Mouse (Mus musculus): Measurements from ENCODE around the gene Rbfox2. TPM values are rescaled to one million over a fixed set of nuclear protein-coding genes. Genes with fewer than 3 reads are reported as not detected.

Rbfox2 gene
- polyA plus RNA-seq, 1 experiment from 2014 or later, result 87.6 TPM

DNA sequence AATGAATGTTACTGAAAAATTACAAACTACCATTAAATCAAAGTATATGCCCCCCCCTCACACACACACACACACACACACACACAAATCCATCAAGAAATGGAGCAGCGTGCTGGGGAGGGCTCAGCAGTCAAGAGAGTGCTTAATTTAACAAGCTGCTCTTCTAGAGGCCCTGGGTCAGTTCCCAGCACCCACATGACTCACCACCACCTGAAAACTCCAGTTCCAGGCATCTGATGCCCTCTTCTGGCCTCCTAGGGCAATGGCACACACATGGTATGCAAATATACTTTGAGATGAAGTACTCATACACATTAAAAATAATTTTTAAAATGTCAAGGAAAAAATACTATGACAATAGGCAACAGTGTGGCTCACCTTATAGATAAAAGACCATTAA, 120.7 kb downstream of the Rbfox2 start:
- H3K27ac ChIP-seq (ENCODE audit: poor library complexity, severe bottlenecking), result no peak overlapping the region
- H3K4me1 ChIP-seq (replicated peaks), result peaks cover 37% of the 10 kb centered on the region
- no peak overlapping the region for H3K9ac ChIP-seq
- no peak overlapping the region for H3K4me2 ChIP-seq
- no peak for ATAC-seq (ENCODE audit: insufficient number of reproducible peaks, low FRiP score)
- peaks cover 3% of the 10 kb centered on the region for H3K36me3 ChIP-seq
- H3K9me3 ChIP-seq (replicated peaks), result 0 out of 2 replicates have a peak, but pooled peaks cover 3% of the 10 kb centered on the region
- WGBS, result 93% methylated on average over 1 of the region's 1 CpGs
- no peak overlapping the region for H3K4me3 ChIP-seq
- no peaks in the 10 kb centered on the region for H3K27me3 ChIP-seq (replicated peaks)

DNA sequence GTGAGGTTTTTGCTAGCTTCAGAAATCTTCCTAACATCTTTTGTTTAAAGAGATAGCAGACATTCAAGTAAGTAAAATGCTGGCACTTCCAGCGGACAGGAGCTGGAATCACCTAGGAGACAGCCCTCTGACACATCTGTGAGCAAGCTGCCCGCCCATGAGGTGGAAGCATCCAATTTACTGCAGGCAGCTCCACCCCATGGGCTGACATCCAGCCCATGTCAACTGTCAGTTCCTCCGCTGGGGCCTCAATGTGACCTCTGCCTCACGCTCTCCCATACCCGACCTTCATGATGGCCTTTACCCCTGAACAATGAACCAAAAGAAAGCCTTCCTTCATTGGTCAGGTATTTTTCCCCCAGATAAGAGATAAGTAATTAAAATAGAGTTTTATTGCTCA, 121.2 kb downstream of the Rbfox2 start:
- H3K4me2 ChIP-seq, result no peak overlapping the region
- no peak overlapping the region for H3K9ac ChIP-seq
- H3K9me3 ChIP-seq (replicated peaks), result 0 out of 2 replicates have a peak, but pooled peaks cover 3% of the 10 kb centered on the region
- 41% methylated on average over 5 of the region's 5 CpGs for WGBS
- H3K27me3 ChIP-seq (replicated peaks), result no peaks in the 10 kb centered on the region
- H3K4me1 ChIP-seq (replicated peaks), result peaks cover 37% of the 10 kb centered on the region
- H3K27ac ChIP-seq (ENCODE audit: poor library complexity, severe bottlenecking), result peak overlapping the region; percentile 47; the same call in 1 of the 2 replicates
- H3K4me3 ChIP-seq, result no peak overlapping the region
- peaks cover 3% of the 10 kb centered on the region for H3K36me3 ChIP-seq
- no peak for ATAC-seq (ENCODE audit: insufficient number of reproducible peaks, low FRiP score)

DNA sequence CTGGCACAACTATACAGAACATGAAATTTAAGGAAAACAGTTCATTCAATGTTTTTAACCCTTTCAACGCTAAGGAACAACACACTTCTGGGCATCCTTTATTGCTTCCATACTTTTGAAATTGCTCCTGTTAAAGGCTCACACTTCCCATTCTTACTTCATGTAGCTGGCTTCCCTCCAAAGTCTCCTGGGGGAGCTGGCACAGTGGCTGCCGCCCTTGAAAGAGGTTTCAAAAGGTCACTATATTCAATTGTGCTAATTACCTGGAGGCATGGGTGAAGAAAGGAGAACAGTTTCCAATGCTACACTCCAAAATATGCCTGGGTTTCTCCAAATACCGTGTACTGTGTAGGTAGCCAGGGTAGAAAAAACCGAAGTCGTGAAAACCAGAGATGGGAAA, 124.0 kb downstream of the Rbfox2 start:
- peaks cover 3% of the 10 kb centered on the region for H3K36me3 ChIP-seq
- no peaks in the 10 kb centered on the region for H3K27me3 ChIP-seq (replicated peaks)
- 63% methylated on average over 5 of the region's 5 CpGs for WGBS
- 0 out of 2 replicates have a peak, but pooled peaks cover 3% of the 10 kb centered on the region for H3K9me3 ChIP-seq (replicated peaks)
- H3K9ac ChIP-seq, result no peak overlapping the region
- H3K27ac ChIP-seq (ENCODE audit: poor library complexity, severe bottlenecking), result peak overlapping the region; percentile 81
- peaks cover 29% of the 10 kb centered on the region for H3K4me1 ChIP-seq (replicated peaks)
- no peak for ATAC-seq (ENCODE audit: insufficient number of reproducible peaks, low FRiP score)
- no peak overlapping the region for H3K4me2 ChIP-seq
- H3K4me3 ChIP-seq, result no peak overlapping the region

DNA sequence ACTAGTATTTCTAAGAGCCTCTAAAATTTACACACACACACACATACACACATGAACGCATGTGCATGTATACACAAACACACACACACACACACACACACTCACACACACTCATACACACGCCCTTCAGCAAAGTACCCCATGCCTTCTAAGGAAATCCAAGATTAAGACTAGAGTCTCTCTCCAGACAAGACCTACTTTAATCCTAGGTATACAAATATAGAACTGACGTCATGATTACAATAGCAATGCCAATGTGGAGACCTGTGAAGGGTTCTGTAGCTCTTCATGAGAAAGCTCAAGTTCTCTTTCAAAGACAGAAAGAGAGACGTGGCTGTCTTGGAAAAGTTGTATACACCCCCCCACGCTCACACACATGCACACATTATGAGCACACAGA, 132.8 kb downstream of the Rbfox2 start:
- WGBS, result 50% methylated on average over 5 of the region's 5 CpGs
- H3K4me1 ChIP-seq (replicated peaks), result peaks cover 40% of the 10 kb centered on the region
- H3K9ac ChIP-seq, result no peak overlapping the region
- H3K4me2 ChIP-seq, result no peak overlapping the region
- H3K27ac ChIP-seq (ENCODE audit: poor library complexity, severe bottlenecking), result peak overlapping the region; percentile 55
- H3K36me3 ChIP-seq, result no peaks in the 10 kb centered on the region
- no peaks in the 10 kb centered on the region for H3K9me3 ChIP-seq (replicated peaks)
- H3K4me3 ChIP-seq, result no peak overlapping the region
- no peaks in the 10 kb centered on the region for H3K27me3 ChIP-seq (replicated peaks)
- ATAC-seq (ENCODE audit: insufficient number of reproducible peaks, low FRiP score), result no peak

DNA sequence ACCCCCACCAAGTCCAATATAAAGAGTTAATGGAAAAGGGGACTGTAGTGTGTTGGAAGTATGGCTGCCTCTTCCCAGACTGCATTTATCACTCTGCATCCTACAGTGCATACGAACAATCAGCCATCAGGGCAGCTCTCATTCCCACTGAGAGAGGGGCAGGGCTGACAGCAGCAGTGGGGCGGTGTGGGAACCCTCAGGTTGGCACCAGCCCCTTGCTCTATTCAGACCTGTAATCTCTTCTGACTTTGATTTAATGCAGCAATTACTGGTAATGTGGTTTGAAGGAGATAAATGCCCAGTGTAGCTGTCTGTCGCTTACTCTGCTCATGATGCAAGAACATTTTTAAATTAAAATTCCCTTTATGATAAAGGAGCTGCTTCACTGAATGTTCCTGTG, 134.4 kb downstream of the Rbfox2 start:
- no peak overlapping the region for H3K4me2 ChIP-seq
- no peak overlapping the region for H3K27ac ChIP-seq (ENCODE audit: poor library complexity, severe bottlenecking)
- H3K9me3 ChIP-seq (replicated peaks), result no peaks in the 10 kb centered on the region
- H3K36me3 ChIP-seq, result no peaks in the 10 kb centered on the region
- WGBS, result 62% methylated on average over 3 of the region's 3 CpGs
- no peaks in the 10 kb centered on the region for H3K27me3 ChIP-seq (replicated peaks)
- peaks cover 41% of the 10 kb centered on the region for H3K4me1 ChIP-seq (replicated peaks)
- no peak for ATAC-seq (ENCODE audit: insufficient number of reproducible peaks, low FRiP score)
- H3K4me3 ChIP-seq, result no peak overlapping the region
- H3K9ac ChIP-seq, result no peak overlapping the region

DNA sequence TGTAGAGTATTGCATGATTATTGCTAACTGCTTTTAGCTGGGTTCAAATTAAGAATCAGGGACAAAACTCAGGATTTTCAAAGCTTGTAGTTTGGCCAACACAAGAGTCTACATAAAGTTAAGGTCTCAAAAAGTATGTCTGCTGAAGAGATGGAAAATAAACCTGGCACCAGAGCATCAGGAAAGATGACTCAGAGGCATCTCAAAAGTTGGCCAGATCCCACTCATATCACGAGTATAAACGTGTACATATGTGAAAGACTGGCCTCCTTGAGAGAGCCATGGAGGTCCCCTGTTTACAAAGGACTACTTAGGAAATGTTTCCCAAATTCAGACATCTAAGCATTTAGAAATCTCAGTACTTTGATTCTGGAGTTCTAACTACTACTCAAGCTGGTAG, 138.0 kb downstream of the Rbfox2 start:
- Histone ChIP-seq H3K9me3 (replicated peaks) (no peaks in the 10 kb centered on the region), H3K27ac (ENCODE audit: poor library complexity, severe bottlenecking) (no peak overlapping the region), H3K9ac (no peak overlapping the region), H3K36me3 (0 out of 2 replicates have a peak, but pooled peaks cover 2% of the 10 kb centered on the region), H3K27me3 (replicated peaks) (no peaks in the 10 kb centered on the region), H3K4me1 (replicated peaks) (peaks cover 30% of the 10 kb centered on the region), H3K4me2 (no peak overlapping the region), H3K4me3 (no peak overlapping the region)
- ATAC-seq (ENCODE audit: insufficient number of reproducible peaks, low FRiP score), result no peak
- WGBS, result 58% methylated on average over 2 of the region's 2 CpGs

DNA sequence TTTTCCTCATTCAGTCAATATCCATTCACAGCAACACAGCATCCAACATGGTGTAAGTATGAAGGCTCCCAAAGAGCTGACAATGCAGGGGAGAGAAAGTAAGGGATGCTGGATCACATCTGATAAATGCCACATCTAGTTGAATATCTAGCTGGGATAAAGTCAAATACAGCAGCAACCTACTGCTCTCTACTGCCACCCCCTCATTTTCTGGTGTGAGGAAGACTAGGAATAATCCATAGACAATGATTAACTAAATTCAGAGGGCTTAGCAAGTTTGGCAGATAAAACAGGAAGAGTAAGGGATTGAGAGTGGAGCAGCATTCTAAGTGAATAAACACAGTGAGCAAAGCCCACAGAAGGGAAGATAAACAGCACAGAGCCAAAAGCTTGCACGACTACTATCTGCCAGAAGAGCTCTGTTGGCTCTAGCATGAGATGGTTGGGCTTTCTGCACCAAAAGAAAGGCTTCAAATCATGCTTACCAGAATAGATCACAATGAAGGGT, 140.5 kb downstream of the Rbfox2 start:
- Histone ChIP-seq H3K27me3 (replicated peaks) (no peaks in the 10 kb centered on the region), H3K27ac (ENCODE audit: poor library complexity, severe bottlenecking) (no peak overlapping the region), H3K36me3 (0 out of 2 replicates have a peak, but pooled peaks cover 2% of the 10 kb centered on the region), H3K4me2 (no peak overlapping the region), H3K4me3 (no peak overlapping the region), H3K4me1 (replicated peaks) (peaks cover 31% of the 10 kb centered on the region), H3K9me3 (replicated peaks) (no peaks in the 10 kb centered on the region), H3K9ac (no peak overlapping the region)
- WGBS, result 41% methylated on average over 1 of the region's 1 CpGs
- no peak for ATAC-seq (ENCODE audit: insufficient number of reproducible peaks, low FRiP score)

DNA sequence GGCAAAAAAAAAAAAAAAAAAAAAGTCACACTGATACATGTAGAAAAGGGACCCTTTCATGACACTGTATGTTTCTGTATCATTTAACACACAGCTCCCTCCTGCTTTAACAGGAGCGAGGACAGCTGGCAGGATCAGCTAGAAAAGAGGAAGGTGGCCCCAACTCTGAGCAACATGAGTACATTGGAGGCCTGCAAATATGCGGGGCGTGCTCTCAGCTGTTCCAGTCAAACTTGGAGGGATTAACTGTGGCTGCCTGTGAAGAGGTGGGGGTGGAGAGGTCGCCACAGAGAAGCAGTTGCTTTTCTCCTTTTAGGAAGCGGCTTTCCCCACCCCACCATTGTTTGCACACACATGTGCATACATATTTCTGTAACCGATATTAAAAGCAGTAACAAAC, 143.5 kb downstream of the Rbfox2 start:
- peaks cover 46% of the 10 kb centered on the region for H3K4me1 ChIP-seq (replicated peaks)
- 0 out of 2 replicates have a peak, but pooled peaks cover 2% of the 10 kb centered on the region for H3K36me3 ChIP-seq
- no peak overlapping the region for H3K9ac ChIP-seq
- H3K4me2 ChIP-seq, result peak overlapping the region; percentile 8
- 27% methylated on average over 6 of the region's 6 CpGs for WGBS
- H3K27me3 ChIP-seq (replicated peaks), result no peaks in the 10 kb centered on the region
- H3K9me3 ChIP-seq (replicated peaks), result no peaks in the 10 kb centered on the region
- peak overlapping the region; percentile 79 for H3K27ac ChIP-seq (ENCODE audit: poor library complexity, severe bottlenecking)
- ATAC-seq (ENCODE audit: insufficient number of reproducible peaks, low FRiP score), result no peak
- no peak overlapping the region for H3K4me3 ChIP-seq

DNA sequence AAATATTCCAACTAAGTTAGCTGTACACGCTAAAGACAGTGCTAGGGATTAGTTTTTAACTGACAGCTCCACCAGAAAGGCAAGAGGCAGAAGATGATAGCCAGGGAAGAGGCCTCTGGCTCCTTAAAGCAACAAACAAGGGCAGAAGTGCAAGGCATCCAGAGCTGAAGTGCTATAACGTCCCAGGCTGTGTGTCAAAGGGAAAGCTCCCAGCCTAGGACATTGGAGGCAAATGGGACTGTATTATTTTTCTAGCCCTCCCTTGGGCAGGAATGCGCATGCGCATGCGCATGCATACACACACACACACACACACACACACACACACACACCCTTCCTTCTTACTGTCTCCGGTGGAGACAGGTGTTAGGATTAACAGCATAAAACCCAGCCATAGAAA, 143.9 kb downstream of the Rbfox2 start:
- H3K27me3 ChIP-seq (replicated peaks), result no peaks in the 10 kb centered on the region
- ATAC-seq (ENCODE audit: insufficient number of reproducible peaks, low FRiP score), result no peak
- 0 out of 2 replicates have a peak, but pooled peaks cover 2% of the 10 kb centered on the region for H3K36me3 ChIP-seq
- 61% methylated on average over 6 of the region's 6 CpGs for WGBS
- H3K27ac ChIP-seq (ENCODE audit: poor library complexity, severe bottlenecking), result peak overlapping the region; percentile 79
- peaks cover 47% of the 10 kb centered on the region for H3K4me1 ChIP-seq (replicated peaks)
- H3K9me3 ChIP-seq (replicated peaks), result no peaks in the 10 kb centered on the region
- no peak overlapping the region for H3K9ac ChIP-seq
- H3K4me2 ChIP-seq, result peak overlapping the region; percentile 8; the same call in 1 of the 2 replicates
- H3K4me3 ChIP-seq, result no peak overlapping the region

DNA sequence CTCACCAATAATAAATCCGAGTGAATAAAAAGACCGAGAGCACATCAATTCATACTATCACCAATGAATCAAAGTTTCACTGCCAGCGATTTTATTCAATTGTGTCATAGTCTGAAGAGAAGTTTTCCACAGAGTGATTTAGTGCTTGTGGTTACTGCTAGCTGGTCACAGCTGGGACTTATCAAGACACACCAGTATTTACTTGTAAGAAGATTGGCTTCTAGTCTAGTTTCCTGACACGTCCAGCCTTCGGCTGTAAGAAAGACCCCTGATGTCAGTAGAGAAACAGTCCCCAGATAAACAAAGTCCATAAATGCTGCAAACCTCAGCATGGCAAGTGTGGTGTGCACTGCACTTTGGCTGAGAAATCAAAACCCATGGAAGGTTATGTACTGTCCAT, 145.4 kb downstream of the Rbfox2 start:
- Histone ChIP-seq H3K9me3 (replicated peaks) (no peaks in the 10 kb centered on the region), H3K9ac (no peak overlapping the region), H3K27ac (ENCODE audit: poor library complexity, severe bottlenecking) (peak overlapping the region; percentile 56), H3K27me3 (replicated peaks) (no peaks in the 10 kb centered on the region), H3K36me3 (no peaks in the 10 kb centered on the region), H3K4me2 (0 out of 2 replicates have a peak overlapping the region, but pooled peaks have one; percentile 0), H3K4me1 (replicated peaks) (peaks cover 55% of the 10 kb centered on the region), H3K4me3 (no peak overlapping the region)
- 41% methylated on average over 5 of the region's 5 CpGs for WGBS
- ATAC-seq (ENCODE audit: insufficient number of reproducible peaks, low FRiP score), result no peak

DNA sequence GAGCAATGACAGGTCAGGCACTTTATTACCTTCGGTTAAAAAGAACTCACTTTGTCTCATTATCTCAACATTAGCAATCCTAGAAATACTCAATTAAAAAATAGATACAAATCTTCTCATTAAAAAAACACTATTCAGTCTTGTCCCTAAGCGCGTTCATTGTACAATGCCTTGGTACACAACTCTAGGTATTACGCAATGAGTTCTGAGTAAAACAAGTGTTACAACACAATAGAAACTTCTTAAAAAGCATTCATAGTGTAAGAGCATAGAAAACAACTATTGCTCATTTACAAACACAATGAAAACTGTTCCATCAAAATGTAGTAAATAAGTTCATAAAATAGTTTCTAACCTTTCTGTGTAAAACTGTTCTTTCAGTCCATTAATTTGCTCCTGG, 146.0 kb downstream of the Rbfox2 start:
- Histone ChIP-seq H3K4me2 (no peak overlapping the region), H3K4me1 (replicated peaks) (peaks cover 58% of the 10 kb centered on the region), H3K4me3 (no peak overlapping the region), H3K27me3 (replicated peaks) (no peaks in the 10 kb centered on the region), H3K9me3 (replicated peaks) (no peaks in the 10 kb centered on the region), H3K27ac (ENCODE audit: poor library complexity, severe bottlenecking) (0 out of 2 replicates have a peak overlapping the region, but pooled peaks have one; percentile 56), H3K9ac (no peak overlapping the region), H3K36me3 (no peaks in the 10 kb centered on the region)
- ATAC-seq (ENCODE audit: insufficient number of reproducible peaks, low FRiP score), result no peak
- WGBS, result 89% methylated on average over 4 of the region's 4 CpGs

DNA sequence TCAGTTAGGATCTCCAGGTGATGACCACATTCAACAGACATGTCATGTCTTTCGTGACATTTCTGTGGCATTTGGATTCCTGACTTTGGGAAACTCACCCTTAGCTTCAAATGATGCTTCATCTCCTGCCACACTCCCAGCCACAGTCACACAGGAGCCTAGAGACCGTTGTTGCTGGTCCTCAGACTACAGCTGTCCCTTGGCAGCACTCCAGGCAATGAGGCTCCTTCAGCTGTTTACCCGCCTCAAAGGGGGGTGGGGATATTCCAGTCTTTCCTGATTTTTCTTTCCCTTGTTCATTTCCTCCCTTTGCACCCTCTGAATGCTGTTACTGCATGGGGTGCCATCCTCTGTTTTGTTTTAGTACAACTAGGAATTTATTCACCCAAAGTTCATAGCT, 150.3 kb downstream of the Rbfox2 start:
- H3K4me3 ChIP-seq, result no peak overlapping the region
- H3K9ac ChIP-seq, result no peak overlapping the region
- 23% methylated on average over 3 of the region's 3 CpGs for WGBS
- peaks cover 48% of the 10 kb centered on the region for H3K4me1 ChIP-seq (replicated peaks)
- H3K4me2 ChIP-seq, result no peak overlapping the region
- no peak for ATAC-seq (ENCODE audit: insufficient number of reproducible peaks, low FRiP score)
- H3K9me3 ChIP-seq (replicated peaks), result no peaks in the 10 kb centered on the region
- H3K27me3 ChIP-seq (replicated peaks), result no peaks in the 10 kb centered on the region
- H3K36me3 ChIP-seq, result no peaks in the 10 kb centered on the region
- H3K27ac ChIP-seq (ENCODE audit: poor library complexity, severe bottlenecking), result peak overlapping the region; percentile 65
